Mouse (Mus musculus): ENCODE measurements around the gene Doc2a. TPM values are rescaled to one million over a fixed set of nuclear protein-coding genes. Genes with fewer than 3 reads are reported as not detected.
A peak's percentile ranks its signal among the peaks of the same experiment; 100 is the strongest.

Doc2a gene
- polyA plus RNA-seq (2015; fragmentation: Nextera tagmentation; extraction: Ambion mirVana): 0.89 TPM in 1 of 2 replicates, not detected in the other

GRCm38 (mm10) chr7:126847116-126847420 lies at the start of gene Doc2a:
TSS of gene Doc2a (plus strand) at chr7:126847416.
- H3K4me3 ChIP-seq (replicated peaks; ENCODE audit: low read length): peak within 1 kb of the TSS; percentile 54
- peaks cover 23% of the 10 kb centered on the region for H3K27me3 ChIP-seq (ENCODE audit: control insufficient read depth, insufficient read depth, low read length)
- WGBS: 38% methylated on average over 4 of the region's 4 CpGs
- no peak within 1 kb of the TSS for H3K27ac ChIP-seq (ENCODE audit: low read length)
- no peaks in the 10 kb centered on the region for H3K9me3 ChIP-seq (replicated peaks; ENCODE audit: control insufficient read depth, low read length)
- peaks cover 9% of the 10 kb centered on the region; the same call in 1 of the 2 replicates for H3K4me1 ChIP-seq (ENCODE audit: control insufficient read depth, insufficient read depth, low read length)
- H3K4me2 ChIP-seq (ENCODE audit: low read depth, low read length): peak within 1 kb of the TSS; percentile 98
- H3K9ac ChIP-seq (ENCODE audit: low read length): peak within 1 kb of the TSS; percentile 71
- ATAC-seq (ENCODE audit: insufficient read depth, low FRiP score): no peak
- H3K36me3 ChIP-seq (ENCODE audit: control insufficient read depth, insufficient read depth, low read length): no peaks in the 10 kb centered on the region; the same call in 1 of the 2 replicates

GRCm38 (mm10) chr7:126798127-126799049 lies 48.8 kb upstream of the Doc2a start:
- under 1% methylated on average over 40 of the region's 40 CpGs for WGBS

GRCm38 (mm10) chr7:126799050-126799467 lies 48.2 kb upstream of the Doc2a start:
- Histone ChIP-seq H3K36me3 (ENCODE audit: control insufficient read depth, insufficient read depth, low read length) (peaks cover 18% of the 10 kb centered on the region), H3K9me3 (replicated peaks; ENCODE audit: control insufficient read depth, low read length) (no peaks in the 10 kb centered on the region), H3K27me3 (ENCODE audit: control insufficient read depth, insufficient read depth, low read length) (no peaks in the 10 kb centered on the region), H3K27ac (ENCODE audit: low read length) (peak overlapping the region; percentile 100), H3K9ac (ENCODE audit: low read length) (peak overlapping the region; percentile 87), H3K4me2 (ENCODE audit: low read depth, low read length) (peak overlapping the region; percentile 81), H3K4me1 (ENCODE audit: control insufficient read depth, insufficient read depth, low read length) (peaks cover 28% of the 10 kb centered on the region), H3K4me3 (replicated peaks; ENCODE audit: low read length) (peak overlapping the region; percentile 73)
- WGBS: under 1% methylated on average over 30 of the region's 36 CpGs
- peak; percentile 96 for ATAC-seq (ENCODE audit: insufficient read depth, low FRiP score)

More at GRCm38 (mm10) chr7:126798127-126799049, 48.8 kb upstream of the Doc2a start:
- Histone ChIP-seq H3K4me1 (ENCODE audit: control insufficient read depth, insufficient read depth, low read length) (peaks cover 28% of the 10 kb centered on the region), H3K9me3 (replicated peaks; ENCODE audit: control insufficient read depth, low read length) (no peaks in the 10 kb centered on the region), H3K36me3 (ENCODE audit: control insufficient read depth, insufficient read depth, low read length) (peaks cover 18% of the 10 kb centered on the region), H3K27me3 (ENCODE audit: control insufficient read depth, insufficient read depth, low read length) (no peaks in the 10 kb centered on the region), H3K4me2 (ENCODE audit: low read depth, low read length) (peak overlapping the region; percentile 55), H3K27ac (ENCODE audit: low read length) (peak overlapping the region; percentile 97), H3K9ac (ENCODE audit: low read length) (peak overlapping the region; percentile 87), H3K4me3 (replicated peaks; ENCODE audit: low read length) (peak overlapping the region; percentile 73)
- ATAC-seq (ENCODE audit: insufficient read depth, low FRiP score): no peak

GRCm38 (mm10) chr7:126799468-126800268 lies 47.5 kb upstream of the Doc2a start:
- 2% methylated on average over 37 of the region's 38 CpGs for WGBS
- Histone ChIP-seq H3K4me2 (ENCODE audit: low read depth, low read length) (peak overlapping the region; percentile 81), H3K9ac (ENCODE audit: low read length) (peak overlapping the region; percentile 83), H3K27me3 (ENCODE audit: control insufficient read depth, insufficient read depth, low read length) (no peaks in the 10 kb centered on the region), H3K36me3 (ENCODE audit: control insufficient read depth, insufficient read depth, low read length) (peaks cover 18% of the 10 kb centered on the region), H3K9me3 (replicated peaks; ENCODE audit: control insufficient read depth, low read length) (no peaks in the 10 kb centered on the region), H3K27ac (ENCODE audit: low read length) (peak overlapping the region; percentile 100), H3K4me1 (ENCODE audit: control insufficient read depth, insufficient read depth, low read length) (peaks cover 28% of the 10 kb centered on the region), H3K4me3 (replicated peaks; ENCODE audit: low read length) (peak overlapping the region; percentile 73)
- peak; percentile 89 for ATAC-seq (ENCODE audit: insufficient read depth, low FRiP score)

- 48% methylated on average over 5 of the region's 5 CpGs for WGBS
- no peak for ATAC-seq (ENCODE audit: insufficient read depth, low FRiP score)
- no peaks in the 10 kb centered on the region for H3K9me3 ChIP-seq (replicated peaks; ENCODE audit: control insufficient read depth, low read length)
- peak overlapping the region; percentile 81 for H3K4me2 ChIP-seq (ENCODE audit: low read depth, low read length)
- peaks cover 11% of the 10 kb centered on the region for H3K36me3 ChIP-seq (ENCODE audit: control insufficient read depth, insufficient read depth, low read length)
- H3K4me3 ChIP-seq (replicated peaks; ENCODE audit: low read length): peak overlapping the region; percentile 73
- peaks cover 28% of the 10 kb centered on the region for H3K4me1 ChIP-seq (ENCODE audit: control insufficient read depth, insufficient read depth, low read length)
- H3K9ac ChIP-seq (ENCODE audit: low read length): peak overlapping the region; percentile 83
- H3K27ac ChIP-seq (ENCODE audit: low read length): peak overlapping the region; percentile 100
- H3K27me3 ChIP-seq (ENCODE audit: control insufficient read depth, insufficient read depth, low read length): no peaks in the 10 kb centered on the region
Observed at GRCm38 (mm10) chr7:126800269-126801056, 46.8 kb upstream of the Doc2a start.

GRCm38 (mm10) chr7:126801057-126801422 lies 46.2 kb upstream of the Doc2a start:
- Histone ChIP-seq H3K4me1 (ENCODE audit: control insufficient read depth, insufficient read depth, low read length) (peaks cover 27% of the 10 kb centered on the region), H3K4me3 (replicated peaks; ENCODE audit: low read length) (no peak overlapping the region), H3K9ac (ENCODE audit: low read length) (no peak overlapping the region), H3K9me3 (replicated peaks; ENCODE audit: control insufficient read depth, low read length) (no peaks in the 10 kb centered on the region), H3K27ac (ENCODE audit: low read length) (no peak overlapping the region; the same call in 1 of the 2 replicates), H3K36me3 (ENCODE audit: control insufficient read depth, insufficient read depth, low read length) (peaks cover 7% of the 10 kb centered on the region), H3K27me3 (ENCODE audit: control insufficient read depth, insufficient read depth, low read length) (no peaks in the 10 kb centered on the region), H3K4me2 (ENCODE audit: low read depth, low read length) (no peak overlapping the region)
- WGBS: 92% methylated on average over 16 of the region's 16 CpGs
- ATAC-seq (ENCODE audit: insufficient read depth, low FRiP score): no peak

- no peak overlapping the region for H3K9ac ChIP-seq (ENCODE audit: low read length)
- no peaks in the 10 kb centered on the region for H3K9me3 ChIP-seq (replicated peaks; ENCODE audit: control insufficient read depth, low read length)
- 77% methylated on average over 11 of the region's 11 CpGs for WGBS
- no peaks in the 10 kb centered on the region for H3K27me3 ChIP-seq (ENCODE audit: control insufficient read depth, insufficient read depth, low read length)
- H3K4me3 ChIP-seq (replicated peaks; ENCODE audit: low read length): no peak overlapping the region
- H3K4me2 ChIP-seq (ENCODE audit: low read depth, low read length): no peak overlapping the region
- H3K36me3 ChIP-seq (ENCODE audit: control insufficient read depth, insufficient read depth, low read length): peaks cover 1% of the 10 kb centered on the region; the same call in 1 of the 2 replicates
- peak overlapping the region; percentile 57; the same call in 1 of the 2 replicates for H3K27ac ChIP-seq (ENCODE audit: low read length)
- peaks cover 24% of the 10 kb centered on the region for H3K4me1 ChIP-seq (ENCODE audit: control insufficient read depth, insufficient read depth, low read length)
- no peak for ATAC-seq (ENCODE audit: insufficient read depth, low FRiP score)
Observed at GRCm38 (mm10) chr7:126802134-126802889, 44.9 kb upstream of the Doc2a start.

- 59% methylated on average over 6 of the region's 6 CpGs for WGBS
- Histone ChIP-seq H3K36me3 (ENCODE audit: control insufficient read depth, insufficient read depth, low read length) (no peaks in the 10 kb centered on the region), H3K9me3 (replicated peaks; ENCODE audit: control insufficient read depth, low read length) (no peaks in the 10 kb centered on the region), H3K27ac (ENCODE audit: low read length) (peak overlapping the region; percentile 51; the same call in 1 of the 2 replicates), H3K9ac (ENCODE audit: low read length) (no peak overlapping the region), H3K4me1 (ENCODE audit: control insufficient read depth, insufficient read depth, low read length) (peaks cover 27% of the 10 kb centered on the region), H3K4me3 (replicated peaks; ENCODE audit: low read length) (no peak overlapping the region), H3K4me2 (ENCODE audit: low read depth, low read length) (no peak overlapping the region), H3K27me3 (ENCODE audit: control insufficient read depth, insufficient read depth, low read length) (no peaks in the 10 kb centered on the region)
- no peak for ATAC-seq (ENCODE audit: insufficient read depth, low FRiP score)
Observed at GRCm38 (mm10) chr7:126803181-126803580, 44.0 kb upstream of the Doc2a start.

Data from stomach, embryonic 16.5 days (tissue).